Mouse (Mus musculus) testis, postnatal 14 days (tissue): ENCODE measurements around the gene Dusp14.
A peak's percentile ranks its signal among the peaks of the same experiment; 100 is the strongest.

Experiments used
- DNase-seq: peaks from one replicate; pipeline ENCODE4 v3.0.0; 2021; ENCODE audit warnings: low spot score

Gene Dusp14

GRCm38 (mm10) chr11:84066927-84067645 is 2.0 kb downstream of the Dusp14 start:
- peak; percentile 19 for DNase-seq

DNA sequence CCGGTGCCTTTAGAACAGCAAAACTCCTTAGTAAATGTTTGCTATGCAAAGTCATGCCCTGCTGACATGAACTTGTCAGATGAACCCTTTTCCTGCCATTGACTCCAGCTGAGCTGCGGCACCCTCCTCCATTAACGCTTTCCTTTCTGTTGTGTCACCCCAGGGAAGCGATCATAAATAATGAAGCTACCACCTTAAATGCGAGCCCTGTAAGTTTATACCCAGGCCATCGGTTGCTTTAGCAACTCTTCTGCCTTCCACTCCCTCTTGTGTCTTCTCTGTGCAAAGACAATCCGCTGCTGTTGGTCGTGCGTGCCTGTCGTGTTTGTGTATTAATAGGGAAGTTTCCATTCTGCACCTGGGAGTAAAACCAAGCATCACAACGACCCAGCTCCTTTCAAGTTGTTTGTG is 3.0 kb downstream of the Dusp14 start:
- no peak for DNase-seq

DNA sequence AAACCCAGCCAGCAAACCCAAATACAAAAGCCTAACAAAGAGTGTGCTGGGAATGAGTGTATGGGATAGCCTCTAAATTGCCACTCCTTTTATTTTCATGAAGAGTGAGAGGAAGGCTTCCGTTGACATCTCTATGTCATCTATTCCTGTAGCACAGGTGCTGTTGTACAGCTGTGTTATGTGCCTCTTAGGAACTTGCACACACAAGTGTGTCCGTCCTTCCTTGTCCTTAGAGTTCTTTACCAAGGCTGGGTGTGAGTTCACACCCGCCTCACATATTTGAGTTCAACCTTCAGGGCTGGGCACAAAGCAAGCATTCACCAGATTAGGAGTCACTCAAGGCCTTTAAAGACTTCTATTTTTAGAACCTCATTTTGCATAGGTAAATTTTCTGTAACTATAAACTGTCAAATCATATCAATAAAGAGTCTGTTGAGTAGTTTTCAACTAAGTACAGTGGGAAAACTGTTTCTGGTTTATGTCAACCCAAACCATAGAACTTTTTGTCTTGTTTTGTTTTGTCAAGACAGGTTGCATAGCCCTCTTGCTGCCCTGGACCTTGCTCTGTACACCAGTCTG is 5.3 kb downstream of the Dusp14 start:
- no peak for DNase-seq

DNA sequence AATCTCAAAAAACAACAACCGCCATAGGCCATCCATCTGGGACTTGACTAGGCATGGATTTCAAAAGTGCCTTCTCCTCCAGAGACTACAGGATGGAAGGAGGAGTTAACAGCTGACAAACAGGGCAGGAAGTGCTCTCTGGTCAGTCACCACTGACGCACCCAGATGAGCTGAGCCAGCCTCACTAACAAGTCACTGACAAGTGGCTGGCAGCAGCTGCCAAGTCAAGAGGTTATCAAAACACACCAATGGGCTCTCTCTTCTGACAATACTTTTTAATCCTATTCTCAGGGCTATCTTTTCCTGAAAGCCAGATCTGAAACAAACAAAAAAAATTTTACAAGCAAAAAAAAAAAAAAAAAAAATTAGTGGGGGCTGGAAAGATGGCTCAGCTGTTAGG is 6.3 kb downstream of the Dusp14 start:
- DNase-seq: no peak

GRCm38 (mm10) chr11:84061881-84062280 is 7.2 kb downstream of the Dusp14 start:
- no peak for DNase-seq

- no peak for DNase-seq
Measured at GRCm38 (mm10) chr11:84060635-84061034, 8.4 kb downstream of the Dusp14 start.

- DNase-seq: no peak
Measured at GRCm38 (mm10) chr11:84059784-84060183, 9.3 kb downstream of the Dusp14 start.

GRCm38 (mm10) chr11:84057418-84057817 is 11.6 kb downstream of the Dusp14 start:
- no peak for DNase-seq

GRCm38 (mm10) chr11:84053524-84054163 is 15.4 kb downstream of the Dusp14 start:
- DNase-seq: peak; percentile 24

GRCm38 (mm10) chr11:84053055-84053454 is 16.0 kb downstream of the Dusp14 start:
- no peak for DNase-seq

DNA sequence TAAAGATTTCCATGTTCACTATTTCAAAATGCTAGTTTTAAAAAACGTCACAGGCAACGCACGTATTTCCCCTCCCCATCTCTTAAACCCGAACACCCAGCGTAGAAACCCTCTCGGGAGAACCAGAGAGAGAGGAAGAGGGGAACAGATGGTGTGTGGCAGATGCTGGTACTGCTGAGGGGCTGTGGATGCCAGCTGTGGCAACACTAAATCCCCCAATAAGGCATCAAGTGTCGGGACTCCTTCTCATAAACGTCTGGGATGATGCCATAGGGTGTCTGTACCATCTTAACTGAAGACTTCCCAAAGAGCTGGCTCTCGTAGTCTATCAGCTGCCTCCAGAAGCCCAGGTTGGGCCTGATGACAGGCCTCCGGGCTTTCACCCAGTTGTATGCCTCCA is 20.6 kb downstream of the Dusp14 start:
- DNase-seq: no peak

DNA sequence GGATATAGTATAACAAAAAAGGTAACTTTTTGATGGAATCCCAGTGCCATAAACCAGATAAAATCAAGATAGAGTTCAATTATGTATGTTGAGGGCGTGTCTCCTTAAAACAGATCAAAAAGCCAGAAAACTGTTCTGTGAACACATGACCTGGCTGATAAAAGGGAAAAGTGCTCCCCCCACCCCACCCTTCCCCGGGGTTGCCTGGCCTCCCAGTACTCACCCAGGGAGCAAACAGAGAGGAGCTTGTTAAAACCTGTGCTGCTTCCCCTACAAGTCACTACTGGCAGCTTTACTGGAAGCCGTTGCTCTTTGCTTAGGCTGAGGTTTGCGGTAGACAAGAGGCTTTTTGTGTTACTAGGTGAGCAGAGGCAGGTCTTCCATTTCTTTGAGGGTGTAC is 21.8 kb downstream of the Dusp14 start:
- no peak for DNase-seq

DNA sequence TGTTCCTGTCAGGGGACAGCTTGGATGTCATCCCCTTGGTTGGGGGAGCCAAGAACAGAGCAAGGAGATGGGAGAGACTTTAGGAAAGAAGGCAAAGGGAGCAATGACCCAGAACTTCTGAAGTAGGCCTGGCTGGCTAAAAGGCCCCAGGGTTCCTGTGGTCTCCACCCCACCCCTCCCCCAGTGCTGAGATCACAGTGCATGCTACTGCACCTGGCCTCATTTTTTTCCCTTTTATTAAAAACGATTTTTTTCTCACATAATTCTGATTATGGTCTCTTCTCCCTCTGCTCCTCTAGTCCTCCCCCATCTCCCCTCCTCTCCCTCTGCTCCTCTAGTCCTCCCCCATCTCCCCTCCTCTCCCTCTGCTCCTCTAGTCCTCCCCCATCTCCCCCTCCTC is 24.1 kb downstream of the Dusp14 start:
- DNase-seq: no peak

DNA sequence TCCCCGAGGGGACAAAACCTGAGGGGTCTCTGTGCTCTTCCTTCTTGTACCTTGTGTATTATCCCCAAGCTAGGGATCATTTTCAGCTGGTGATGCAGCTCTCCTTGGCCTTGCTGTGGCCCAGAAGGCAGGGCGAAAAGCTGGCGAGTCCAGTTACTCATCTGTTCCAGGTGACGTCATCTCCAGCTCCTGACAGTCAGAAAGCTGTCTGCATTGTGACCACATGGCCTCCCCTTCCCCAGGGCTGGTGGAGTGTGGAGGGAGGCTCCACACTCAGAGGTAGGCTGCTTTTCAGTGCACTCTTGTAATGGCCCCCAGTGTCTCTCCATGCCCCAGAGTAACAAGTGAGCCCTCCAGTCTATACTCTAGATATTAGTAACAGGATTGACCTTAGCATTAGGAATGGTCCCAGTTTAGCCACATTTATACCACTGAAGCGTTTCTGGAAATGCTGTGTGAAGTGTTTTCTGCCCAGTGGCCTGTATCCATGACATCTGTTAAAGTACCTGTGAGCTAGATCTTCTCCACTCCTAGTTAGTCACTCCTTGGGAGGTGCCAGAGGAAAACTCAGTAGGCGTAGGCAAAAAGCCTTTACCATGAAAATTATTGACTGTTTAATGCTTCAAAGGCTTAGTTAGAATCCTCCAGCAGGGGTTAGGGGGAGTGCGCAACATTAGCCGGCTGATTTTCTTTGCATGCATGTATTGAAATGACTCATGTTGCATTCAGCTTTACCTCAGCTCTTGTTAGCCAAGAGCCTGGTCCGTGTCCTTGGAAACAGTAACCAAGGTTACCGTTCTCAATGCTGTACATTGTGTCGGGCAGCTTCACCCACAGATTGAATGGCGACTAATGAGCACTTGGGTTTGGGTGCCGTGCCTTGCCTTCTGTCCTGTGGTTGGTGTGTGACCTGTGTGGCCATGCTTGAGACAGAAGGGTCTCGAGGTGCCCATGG is 26.0 kb downstream of the Dusp14 start:
- DNase-seq: no peak

GRCm38 (mm10) chr11:84040621-84041020 is 28.4 kb downstream of the Dusp14 start:
- DNase-seq: no peak

DNA sequence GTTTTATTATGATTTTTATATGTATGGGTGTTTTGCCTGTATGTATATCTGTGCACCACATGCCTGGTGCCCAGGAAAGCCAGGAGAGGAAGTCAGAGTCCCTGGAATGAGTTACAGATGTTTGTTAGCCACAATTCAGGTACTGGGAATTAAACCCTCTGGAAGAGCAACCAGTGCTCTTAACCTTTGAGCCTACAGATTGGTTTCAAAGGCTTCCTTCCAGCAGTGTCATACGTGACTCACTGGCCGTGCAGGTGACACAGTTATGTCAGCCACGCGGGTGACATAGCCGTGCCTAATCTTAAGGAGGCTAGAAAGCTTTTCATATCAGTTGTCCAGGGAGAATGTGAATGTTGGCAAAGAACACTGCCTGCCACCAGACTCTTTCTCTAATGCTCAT is 35.4 kb downstream of the Dusp14 start:
- no peak for DNase-seq

DNA sequence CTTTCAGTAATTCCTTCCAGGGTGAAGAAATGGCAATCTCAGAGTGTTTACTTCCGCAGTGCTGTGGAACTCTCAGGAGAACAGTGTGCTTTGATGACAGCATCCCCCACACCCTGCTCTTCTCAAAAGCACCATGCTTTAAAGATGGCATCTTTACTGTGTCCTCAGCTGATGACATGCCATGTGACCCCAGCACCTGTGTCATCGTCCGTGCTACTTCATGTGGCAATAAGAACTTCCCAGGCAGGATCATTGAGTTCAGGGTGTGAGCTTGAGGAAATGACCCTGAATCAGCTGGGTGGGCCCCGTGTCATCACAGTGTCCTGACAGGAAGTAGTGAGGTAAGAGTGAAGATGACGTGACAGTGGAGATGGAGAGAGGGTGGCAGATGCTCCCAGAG is 36.5 kb downstream of the Dusp14 start:
- no peak for DNase-seq

DNA sequence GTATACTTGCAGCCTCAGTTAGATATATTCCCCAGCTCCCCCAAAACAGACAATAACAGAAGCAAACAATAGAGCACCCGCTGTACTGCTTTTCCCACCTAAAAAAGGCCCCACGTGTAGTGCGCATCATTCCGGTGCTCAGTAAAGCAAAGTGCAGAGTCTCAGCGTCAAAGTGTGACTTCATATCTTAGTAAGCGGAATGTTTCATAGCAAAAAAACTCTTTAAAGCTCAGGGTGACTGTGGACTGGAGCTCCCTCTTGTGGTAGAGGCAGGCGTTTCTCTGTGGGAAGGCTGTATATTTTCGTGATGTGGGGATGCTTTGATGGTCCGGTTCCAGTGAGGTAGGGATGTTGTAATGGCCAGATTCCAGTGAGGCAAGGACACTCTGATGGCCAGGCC is 37.1 kb downstream of the Dusp14 start:
- DNase-seq: no peak

DNA sequence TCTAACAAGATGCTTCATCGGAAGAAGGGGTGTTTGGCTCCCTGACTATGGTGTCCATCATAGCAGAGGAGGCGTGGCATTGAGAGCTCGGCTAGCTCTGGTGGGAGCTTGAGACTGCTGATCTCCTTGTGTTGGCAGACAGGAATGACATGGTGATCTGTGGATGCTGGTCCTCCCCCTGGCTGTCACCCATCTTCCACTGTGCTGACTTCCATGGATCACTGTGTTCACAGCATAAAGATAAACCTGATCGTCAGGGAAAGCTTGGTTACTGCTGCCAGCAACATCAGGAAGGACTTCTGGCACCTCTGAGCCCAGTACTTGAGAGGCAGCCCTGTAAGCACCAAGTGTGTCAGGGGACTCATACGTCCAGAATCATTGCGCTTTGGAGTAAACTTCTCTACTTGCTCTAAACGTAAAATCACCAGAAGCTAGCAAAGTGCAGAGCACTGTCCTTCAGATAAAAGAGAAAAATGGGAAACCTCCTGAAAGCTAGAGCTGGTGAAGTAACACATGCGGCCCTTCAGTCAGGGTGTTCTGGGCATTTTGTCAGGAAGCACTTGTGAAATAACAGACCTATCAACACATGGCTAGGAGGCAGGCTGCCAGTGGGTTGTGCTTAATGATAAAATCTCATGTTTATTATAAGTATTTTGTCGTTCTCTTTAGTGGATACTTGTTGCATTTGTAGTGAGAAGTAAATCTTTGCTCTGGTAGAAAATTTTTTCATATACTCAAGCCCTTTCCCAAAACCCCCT is 40.6 kb downstream of the Dusp14 start:
- DNase-seq: peak; percentile 24

DNA sequence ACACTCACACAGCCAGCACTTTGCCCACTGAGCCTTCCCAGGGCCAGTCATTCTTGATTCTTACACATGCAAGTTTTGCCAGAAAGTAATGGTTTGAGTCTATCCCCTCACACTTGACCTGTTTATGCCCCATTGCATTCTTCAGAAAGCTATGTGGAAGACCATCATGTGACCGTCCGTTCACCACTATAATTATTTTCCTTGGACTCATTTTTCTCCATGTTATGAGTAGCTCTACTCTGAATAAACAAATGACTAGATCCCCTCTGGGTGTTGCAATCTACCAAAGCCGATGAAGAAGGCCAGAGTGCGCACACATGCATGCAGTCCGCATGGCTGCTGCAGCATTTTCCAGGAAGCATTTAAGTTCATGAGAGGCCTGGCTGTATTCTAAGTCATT is 41.8 kb downstream of the Dusp14 start:
- DNase-seq: no peak

DNA sequence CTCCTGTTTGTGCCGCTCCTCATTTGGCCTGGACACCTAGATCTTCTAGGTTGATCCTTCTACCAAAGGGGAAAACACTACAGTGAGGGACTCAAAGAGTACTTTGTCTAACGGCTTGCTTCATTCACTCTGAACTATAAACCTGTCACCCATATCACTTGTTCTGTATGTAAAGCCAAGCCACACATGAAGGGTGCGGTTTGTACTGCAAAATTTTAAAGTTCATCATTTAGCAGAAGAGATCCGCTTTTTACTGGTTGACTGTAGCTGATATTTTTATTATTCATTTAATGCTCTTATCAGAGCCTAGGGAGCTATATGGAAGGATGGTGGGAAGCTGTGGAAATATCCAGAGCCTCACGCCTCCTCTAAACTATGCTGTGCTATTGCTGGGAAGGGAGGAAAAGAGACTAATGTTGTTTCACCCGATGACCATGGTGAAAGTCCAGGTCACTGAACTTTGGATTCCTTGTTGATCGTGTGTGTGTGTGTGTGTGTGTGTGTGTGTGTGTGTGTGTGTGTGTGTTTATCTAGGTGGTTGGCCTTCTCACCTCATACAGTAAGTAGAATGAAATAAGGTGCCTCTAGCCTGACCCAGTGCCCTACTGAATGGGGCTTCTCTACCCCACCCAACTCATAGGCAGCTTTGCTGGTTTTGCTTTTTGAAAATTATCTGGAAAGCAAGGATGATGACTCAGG is 52.1 kb downstream of the Dusp14 start:
- no peak for DNase-seq
